In the genomic region with DNA sequence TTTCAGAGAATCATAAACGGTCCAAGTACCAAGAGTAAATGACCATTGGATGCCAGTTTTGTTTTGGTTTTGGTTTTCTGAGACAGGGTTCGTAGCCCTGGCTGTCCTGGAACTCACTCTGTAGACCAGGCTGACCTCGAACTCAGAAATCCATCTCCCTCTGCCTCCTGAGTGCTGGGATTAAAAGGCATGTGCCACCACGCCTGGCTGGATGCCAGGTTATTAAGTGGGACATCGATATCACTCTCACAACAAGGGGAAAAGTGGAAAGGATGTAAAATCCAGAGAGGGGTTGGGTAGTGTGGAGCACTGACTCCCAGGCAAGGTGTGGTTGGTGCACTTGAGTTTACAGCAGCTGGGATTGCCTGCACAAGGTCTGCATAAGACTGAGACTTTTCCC, we compare ENCODE assay signal across 24 mouse cellular contexts. TPM values are rescaled to one million over a fixed set of nuclear protein-coding genes. Genes with fewer than 3 reads are reported as not detected.
"Had no signal": no experiment of that assay in that cellular context is flagged by ENCODE, and none has a peak within 500 bp of the region (broad histone marks: within the 10 kb centered on the region; RNA-seq: fewer than 3 reads in every experiment).

No protein-coding gene starts in this region.

- H3K9me3 ChIP-seq: hindbrain, embryonic 10.5 days; hindbrain, embryonic 12.5 days; limb, embryonic 10.5 days had no signal

- H3K36me3 ChIP-seq: heart, embryonic 12.5 days; hindbrain, embryonic 10.5 days; hindbrain, embryonic 12.5 days; intestine, embryonic 15.5 days; limb, embryonic 10.5 days; limb, embryonic 12.5 days had no signal

- H3K27me3 ChIP-seq: intestine, embryonic 15.5 days had no signal

- H3K27ac ChIP-seq: heart, adult 2 months; hindbrain, embryonic 10.5 days; hindbrain, embryonic 12.5 days; hindbrain, embryonic 14.5 days; intestine, embryonic 15.5 days; layer of hippocampus, adult 2 months; left cerebral cortex, adult 2 months; limb, embryonic 10.5 days; limb, embryonic 12.5 days; liver, embryonic 14.5 days had no signal

- ATAC-seq: hindbrain, embryonic 16.5 days; inflammation-experienced regulatory T-cells, adult 6 months; intestine, embryonic 15.5 days had no signal

- DNase-seq: gastrocnemius, postnatal 14 days; gastrocnemius, postnatal 36 days; heart, postnatal 10 days; heart, postnatal 4 days; kidney, adult 18-20 months; kidney, adult 8-10 months; kidney, postnatal 10 days; kidney, postnatal 25 days; kidney, postnatal 4 days had no signal

- H3K4me3 ChIP-seq: heart, adult 2 months; heart, embryonic 12.5 days; hindbrain, embryonic 10.5 days; hindbrain, embryonic 12.5 days; intestine, embryonic 15.5 days; layer of hippocampus, adult 2 months; left cerebral cortex, adult 2 months; limb, embryonic 10.5 days; limb, embryonic 12.5 days had no signal

- H3K9ac ChIP-seq: heart, embryonic 12.5 days; hindbrain, embryonic 12.5 days; hindbrain, embryonic 14.5 days; intestine, embryonic 15.5 days; limb, embryonic 12.5 days had no signal

- H3K4me2 ChIP-seq: heart, embryonic 12.5 days; hindbrain, embryonic 12.5 days; hindbrain, embryonic 14.5 days; intestine, embryonic 15.5 days; limb, embryonic 12.5 days had no signal

RNA-seq across cellular contexts. Expression of gene Rundc3a, which starts 13.1 kb away (rescaled TPM):
- total RNA-seq: gastrocnemius, postnatal 36 days; granulocyte monocyte progenitor cell, adult 5-6 weeks; heart, postnatal 25 days had no signal
